Mouse (Mus musculus) gastrocnemius, postnatal 14 days (tissue): ENCODE results near the gene Zswim7. TPM values are rescaled to one million over a fixed set of nuclear protein-coding genes. Genes with fewer than 3 reads are reported as not detected.

ENCODE experiments used
- DNase-seq: peaks from one replicate; pipeline ENCODE4 v3.0.0; 2021; ENCODE audit warnings: mixed read lengths
- intact Hi-C: fragments of 180-260 bp; cut with DNase I; formaldehyde crosslinking; loops from one replicate; pipeline ENCODE4 v1.15.1; 2025; ENCODE audit warnings: low total_unique reads
- total RNA-seq, 2 experiments: library from RNA; stranded (reverse); gene quantifications; 2 replicates each; pipeline ENCODE4 v1.2.3; 2021

Zswim7 gene
- total RNA-seq, 2 experiments from 2014 or later, result 21.7 to 24.4 TPM

- intact Hi-C loops, result no loop called here
Measured at GRCm38 (mm10) chr11:62265642-62266041, 15.5 kb downstream of the Zswim7 start.

GRCm38 (mm10) chr11:62264018-62264417, 17.2 kb downstream of the Zswim7 start:
- intact Hi-C loops, result no loop called here
- DNase-seq, result no peak

More at GRCm38 (mm10) chr11:62265642-62266041, 15.5 kb downstream of the Zswim7 start:
- no peak for DNase-seq

GRCm38 (mm10) chr11:62263599-62263998, 17.6 kb downstream of the Zswim7 start:
- intact Hi-C loops, result no loop called here
- DNase-seq, result no peak

- no peak for DNase-seq
- intact Hi-C loops, result no loop called here
Measured at GRCm38 (mm10) chr11:62259214-62259613, 22.0 kb downstream of the Zswim7 start.

- no peak for DNase-seq
Measured at GRCm38 (mm10) chr11:62253380-62253779, 27.8 kb downstream of the Zswim7 start.

GRCm38 (mm10) chr11:62251047-62251446, 30.1 kb downstream of the Zswim7 start:
- DNase-seq, result no peak
- intact Hi-C loops, result no loop called here

More at GRCm38 (mm10) chr11:62253380-62253779, 27.8 kb downstream of the Zswim7 start:
- intact Hi-C loops, result no loop called here

GRCm38 (mm10) chr11:62249266-62250037, 31.7 kb downstream of the Zswim7 start:
- no peak for DNase-seq
- intact Hi-C loops, result no loop called here

- peak; percentile 77 for DNase-seq
- intact Hi-C loops, result no loop called here
Measured at GRCm38 (mm10) chr11:62248401-62249244, 32.6 kb downstream of the Zswim7 start, which contains the start of gene Adora2b. Adora2b (plus strand) TSS chr11:62248984.

GRCm38 (mm10) chr11:62247759-62248400, 33.3 kb downstream of the Zswim7 start:
- no peak for DNase-seq
- intact Hi-C loops, result no loop called here

- intact Hi-C loops, result no loop called here
- DNase-seq, result no peak
Measured at GRCm38 (mm10) chr11:62244471-62244870, 36.7 kb downstream of the Zswim7 start.

- intact Hi-C loops, result no loop called here
- no peak for DNase-seq
Measured at GRCm38 (mm10) chr11:62243871-62244270, 37.3 kb downstream of the Zswim7 start.

- intact Hi-C loops, result no loop called here
Measured at GRCm38 (mm10) chr11:62240631-62241261, 40.4 kb downstream of the Zswim7 start.

GRCm38 (mm10) chr11:62224797-62225196, 56.4 kb downstream of the Zswim7 start:
- intact Hi-C loops, result no loop called here
- no peak for DNase-seq

More at GRCm38 (mm10) chr11:62240631-62241261, 40.4 kb downstream of the Zswim7 start:
- no peak for DNase-seq

- DNase-seq, result peak; percentile 36
- intact Hi-C loops, result no loop called here
Measured at GRCm38 (mm10) chr11:62223962-62224361, 57.2 kb downstream of the Zswim7 start.

- intact Hi-C loops, result no loop called here
- DNase-seq, result no peak
Measured at GRCm38 (mm10) chr11:62223416-62223815, 57.8 kb downstream of the Zswim7 start.

- intact Hi-C loops, result no loop called here
- DNase-seq, result peak; percentile 17
Measured at GRCm38 (mm10) chr11:62220756-62221510, 60.2 kb downstream of the Zswim7 start.

GRCm38 (mm10) chr11:62217751-62218150, 63.4 kb downstream of the Zswim7 start:
- no peak for DNase-seq
- intact Hi-C loops, result no loop called here
